Mouse (Mus musculus) mouse trophoblast stem cell (cell line): Measurements from ENCODE around the gene Mab21l1.

Experiments
- in situ Hi-C, 2 experiments: fragments of 300-500 bp; cut with MseI, MboI; formaldehyde crosslinking; loops; 2 replicates in 1 of 2; 3 replicates in 1 of 2; pipeline ENCODE4 v1.15.1; 2025

Gene Mab21l1

GRCm38 (mm10) chr3:55782056-55782687 lies at the start of gene Mab21l1:
Gene Mab21l1 (plus strand): TSS chr3:55782510.
- in situ Hi-C loops: no loop called here

DNA sequence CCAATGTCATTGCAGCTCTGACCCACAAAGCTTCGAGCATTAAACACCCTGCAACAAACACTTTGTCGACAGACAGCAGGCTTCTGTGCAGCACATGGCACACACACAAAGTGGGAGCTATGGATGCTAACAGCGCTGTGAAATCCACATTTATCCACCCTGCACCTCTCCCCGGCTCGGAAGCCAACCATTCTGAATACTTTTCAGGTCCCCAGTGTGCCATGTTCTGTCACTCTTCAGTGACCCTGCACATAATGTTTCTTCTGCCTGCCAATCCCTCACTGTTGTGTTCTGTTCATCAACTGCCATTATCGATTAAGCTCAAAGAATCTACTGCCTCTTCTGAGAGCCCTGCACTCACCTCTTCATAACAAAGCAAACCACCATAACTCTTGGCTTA lies 48.6 kb upstream of the Mab21l1 start:
- in situ Hi-C loops: no loop called here

DNA sequence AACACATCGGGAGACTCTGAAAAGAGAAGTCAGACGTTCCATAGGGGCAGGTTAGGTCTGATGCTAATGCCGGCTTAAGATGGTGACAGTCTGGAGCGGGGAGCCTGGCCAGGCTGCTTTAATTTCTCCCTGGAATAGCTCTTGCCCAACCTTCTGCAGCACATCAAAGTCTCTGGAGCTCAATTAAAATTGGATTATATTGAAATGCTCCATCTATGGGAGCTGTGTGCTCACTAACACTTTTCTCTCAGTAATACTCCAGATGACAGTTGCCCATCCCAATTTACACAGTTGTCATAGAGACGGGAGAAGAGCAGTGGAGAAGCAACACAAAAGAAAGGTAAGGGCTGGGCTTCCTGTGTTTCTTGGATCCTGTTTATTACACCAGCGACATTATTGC lies 40.9 kb upstream of the Mab21l1 start:
- in situ Hi-C loops: no loop called here

GRCm38 (mm10) chr3:55742218-55742617 lies 40.1 kb upstream of the Mab21l1 start:
- in situ Hi-C loops: no loop called here

DNA sequence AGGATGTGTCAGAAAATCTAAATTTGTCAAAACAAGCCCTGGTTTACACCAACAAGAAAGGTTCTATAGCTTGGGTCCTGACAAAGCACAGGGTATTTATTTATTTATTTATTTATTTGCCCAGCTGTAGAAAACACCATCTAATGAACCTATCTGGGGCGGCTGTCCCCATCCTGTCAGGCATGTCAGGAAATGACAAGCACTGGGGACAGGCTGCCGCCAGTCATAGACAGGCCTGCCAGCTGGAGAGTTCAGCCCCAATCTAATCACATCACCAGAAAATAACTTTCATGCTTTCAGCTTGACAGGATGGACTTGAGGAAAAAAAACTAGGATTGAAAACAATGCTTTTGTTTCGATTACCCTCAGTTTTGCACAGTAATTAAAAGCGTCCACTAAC lies 39.7 kb upstream of the Mab21l1 start:
- in situ Hi-C loops: no loop called here

GRCm38 (mm10) chr3:55743885-55744284 lies 38.4 kb upstream of the Mab21l1 start:
- in situ Hi-C loops: no loop called here

GRCm38 (mm10) chr3:55750445-55751065 lies 31.8 kb upstream of the Mab21l1 start:
- in situ Hi-C loops: no loop called here

DNA sequence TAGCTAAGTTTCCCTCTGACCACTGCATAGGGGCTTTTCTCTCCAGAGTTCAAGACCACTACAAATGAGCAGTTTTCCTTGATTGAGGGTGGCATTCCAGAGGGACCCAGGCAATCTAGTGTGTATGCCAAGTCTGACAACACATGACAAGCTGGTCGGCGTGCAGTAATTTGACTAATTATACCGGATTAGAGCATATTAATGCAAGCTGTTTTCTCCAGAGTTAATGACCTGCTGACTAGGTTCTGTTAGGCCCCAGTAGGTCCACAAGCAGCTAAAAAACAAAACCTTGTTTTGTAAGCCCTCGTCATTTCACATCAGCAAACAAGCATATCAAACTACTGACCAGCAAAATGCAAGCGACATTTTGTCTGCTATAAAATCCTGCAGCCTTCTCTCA lies 30.9 kb upstream of the Mab21l1 start:
- in situ Hi-C loops: no loop called here

DNA sequence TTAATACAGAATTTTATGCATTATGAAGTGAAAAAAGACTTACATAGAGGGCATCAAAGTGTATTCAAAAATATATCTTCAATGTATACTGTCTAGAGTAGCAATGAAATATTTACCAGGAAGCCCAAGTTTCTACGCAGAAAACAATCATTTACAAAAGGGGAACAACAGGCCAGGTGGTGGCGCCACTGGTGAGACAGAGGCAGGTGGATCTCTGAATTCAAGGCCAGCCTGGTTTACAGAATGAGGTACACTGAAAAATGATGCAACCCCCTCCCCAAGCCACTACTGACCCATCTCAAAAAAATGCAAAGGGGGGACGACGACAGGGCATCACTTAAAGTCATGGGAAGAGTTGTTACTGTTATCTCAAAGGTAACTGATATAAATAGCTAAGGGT lies 29.8 kb upstream of the Mab21l1 start:
- in situ Hi-C loops: no loop called here

GRCm38 (mm10) chr3:55753872-55754271 lies 28.4 kb upstream of the Mab21l1 start:
- in situ Hi-C loops: no loop called here

DNA sequence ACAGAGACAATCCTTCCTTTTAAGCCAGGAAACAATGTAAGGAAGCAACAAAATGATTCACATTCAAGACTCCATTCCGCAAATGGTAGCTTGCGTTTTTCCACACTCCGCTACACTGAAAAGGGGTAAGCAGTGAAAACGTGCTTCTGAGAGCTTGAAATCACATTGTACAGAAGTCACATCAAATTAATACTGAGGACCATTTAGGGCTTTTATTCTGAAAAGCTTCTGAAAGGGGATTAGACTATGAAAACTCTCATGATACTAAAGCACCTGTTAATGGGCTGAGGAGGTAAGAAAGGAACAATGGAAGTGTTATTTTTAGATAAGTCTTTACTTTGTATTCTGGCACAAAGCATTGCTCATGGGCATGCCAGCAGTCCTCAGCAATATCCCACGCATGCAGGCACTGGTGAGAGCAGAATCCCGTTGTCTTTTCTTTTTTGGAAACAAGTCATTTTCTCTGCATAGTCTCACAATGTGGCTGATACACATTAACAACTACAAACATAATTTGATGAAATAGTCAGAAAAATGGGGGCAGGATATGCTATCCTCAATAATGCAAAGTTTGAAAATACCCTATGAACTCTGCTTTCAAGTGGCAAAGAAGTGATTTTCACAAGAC lies 27.2 kb upstream of the Mab21l1 start:
- in situ Hi-C loops: no loop called here

DNA sequence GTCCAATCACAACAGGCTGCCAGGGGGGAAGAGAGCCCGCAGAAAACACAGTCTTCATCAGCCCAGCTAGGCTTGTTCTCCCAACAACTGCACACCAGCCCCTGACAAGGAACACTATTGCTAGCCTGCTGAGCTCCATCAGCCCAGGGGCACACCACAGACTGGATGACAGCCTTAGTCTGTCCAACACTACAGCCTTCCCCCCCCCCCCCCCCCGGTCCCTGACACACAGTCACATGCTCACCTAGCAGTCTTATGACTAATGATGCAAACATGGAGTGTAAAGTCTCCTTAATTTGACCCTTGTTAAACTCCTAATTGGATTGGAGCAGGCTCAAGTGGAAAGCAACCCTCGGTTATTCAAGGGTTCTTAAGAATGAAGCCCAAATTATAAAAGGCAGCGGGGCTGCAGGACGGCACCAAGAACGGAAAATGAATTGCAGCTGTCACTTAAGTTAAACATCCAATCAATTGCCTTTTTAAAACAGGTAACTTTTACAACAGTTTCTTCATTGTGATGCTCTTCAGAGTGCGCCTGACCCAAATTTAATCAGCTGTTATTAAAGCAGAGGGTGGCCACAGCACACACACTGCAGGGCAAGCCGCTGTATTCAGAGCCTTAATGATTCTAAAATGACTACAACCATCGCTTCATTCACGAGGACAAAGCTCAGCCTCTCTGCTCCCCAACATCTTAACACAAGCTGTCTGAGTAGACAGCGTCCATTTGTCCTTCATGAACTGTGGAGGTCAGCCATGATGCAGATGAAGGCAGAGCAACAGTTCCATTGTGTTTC lies 26.3 kb upstream of the Mab21l1 start:
- in situ Hi-C loops: no loop called here

DNA sequence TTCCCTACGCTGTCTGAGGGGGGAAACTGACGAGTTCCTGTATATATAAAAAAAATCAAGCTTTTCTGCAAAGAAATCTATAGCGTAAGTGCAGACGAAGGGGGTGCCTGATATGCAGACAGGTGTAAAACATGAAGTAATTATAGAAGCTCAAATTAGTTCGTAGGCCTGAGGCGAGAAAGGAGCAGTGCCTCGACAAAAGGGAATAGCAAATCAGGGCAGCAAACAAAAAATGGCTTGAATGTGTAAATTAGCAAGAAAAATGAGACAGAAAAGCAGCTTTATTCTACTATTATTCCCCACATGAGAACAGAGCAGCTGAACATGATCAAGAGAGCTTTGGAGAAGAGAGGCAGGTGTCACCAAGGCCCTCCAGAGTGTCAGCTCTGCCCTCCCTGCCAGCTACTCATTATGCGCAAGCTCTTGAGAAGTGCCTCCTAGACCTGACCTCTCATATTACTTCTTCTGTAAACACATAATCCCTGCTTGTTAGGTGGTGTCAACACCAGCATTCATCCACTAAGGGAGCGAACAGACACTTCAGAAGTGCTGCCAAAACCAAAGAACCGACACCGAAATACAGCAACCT lies 25.6 kb upstream of the Mab21l1 start:
- in situ Hi-C loops: no loop called here

DNA sequence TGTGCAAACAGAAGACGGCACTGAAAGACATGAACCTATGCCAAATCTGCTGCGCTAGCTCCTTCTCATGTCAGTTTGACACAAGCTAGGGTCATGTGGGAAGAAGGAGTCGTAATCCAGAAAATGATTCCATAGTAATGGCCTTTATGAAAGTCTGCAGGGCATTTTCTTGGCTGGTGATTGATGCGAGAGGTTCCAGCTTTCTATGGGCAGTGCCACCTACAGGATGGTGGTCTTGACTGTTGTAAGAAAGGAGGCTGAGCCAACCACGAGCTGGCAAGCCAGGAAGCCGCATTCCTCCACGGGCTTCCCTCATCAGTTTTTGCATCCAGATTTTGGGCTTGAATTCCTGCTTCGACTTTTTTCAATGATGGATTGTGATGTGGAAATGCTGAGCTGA lies 24.0 kb upstream of the Mab21l1 start:
- in situ Hi-C loops: no loop called here

GRCm38 (mm10) chr3:55763591-55763990 lies 18.7 kb upstream of the Mab21l1 start:
- in situ Hi-C loops: no loop called here

DNA sequence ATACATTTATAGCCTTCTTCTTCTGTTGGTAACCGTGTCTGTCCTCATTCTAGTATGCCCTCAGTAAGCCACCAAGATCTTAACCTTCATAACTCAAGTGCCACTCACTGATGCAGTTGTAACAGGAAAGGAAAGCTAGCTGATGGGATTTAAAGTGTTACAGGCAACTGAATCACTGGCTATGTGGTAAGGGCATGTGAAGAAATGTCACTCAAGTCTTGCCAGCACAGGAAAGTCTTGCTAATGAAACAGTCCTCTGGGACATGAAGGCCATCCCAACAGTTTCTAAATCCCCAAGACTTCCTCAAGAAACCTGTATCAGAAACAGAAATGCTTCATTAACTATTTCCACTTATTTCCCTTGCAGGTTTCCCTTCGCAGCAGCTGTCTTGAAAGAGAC lies 13.7 kb upstream of the Mab21l1 start:
- in situ Hi-C loops: no loop called here

DNA sequence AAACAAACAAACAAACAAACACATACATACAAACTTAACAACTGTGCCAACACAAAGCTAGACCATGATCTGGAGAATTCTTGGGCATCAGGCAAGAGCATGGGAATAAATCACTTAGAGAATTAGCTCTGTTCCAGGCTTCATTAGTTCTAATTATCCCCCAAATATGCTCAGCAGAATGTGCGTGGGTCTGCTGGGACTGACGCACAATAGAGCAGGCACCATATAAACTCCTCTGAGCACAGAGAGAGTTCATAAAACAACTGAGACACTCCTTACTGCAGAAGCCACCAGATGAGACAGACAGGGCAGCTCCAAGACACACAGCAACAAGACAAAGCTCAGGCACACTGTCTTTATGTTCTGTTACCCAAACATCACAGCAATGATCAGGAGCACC lies 13.0 kb upstream of the Mab21l1 start:
- in situ Hi-C loops: no loop called here

- in situ Hi-C loops: no loop called here
Observed at GRCm38 (mm10) chr3:55774203-55774602, 8.1 kb upstream of the Mab21l1 start.

GRCm38 (mm10) chr3:55775245-55775644 lies 7.1 kb upstream of the Mab21l1 start:
- in situ Hi-C loops: no loop called here

DNA sequence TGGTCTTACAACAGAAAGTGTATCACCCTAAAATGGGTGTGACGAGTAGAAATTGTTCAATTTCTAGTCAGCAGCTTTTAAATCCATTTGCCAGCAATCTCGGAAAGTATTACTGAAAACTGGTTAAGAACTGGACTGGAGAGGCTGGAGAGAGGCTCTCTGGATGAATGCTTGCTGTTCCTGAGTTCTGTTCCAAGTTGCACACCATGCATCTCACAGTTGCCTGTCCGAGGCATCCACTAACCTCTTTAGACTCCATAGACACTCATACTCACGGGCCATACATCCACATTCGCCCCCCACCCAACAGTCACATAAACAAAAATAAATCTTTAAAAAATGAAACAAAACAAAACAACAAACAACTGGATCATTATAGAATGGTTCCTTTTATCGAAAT lies 6.6 kb upstream of the Mab21l1 start:
- in situ Hi-C loops: no loop called here

GRCm38 (mm10) chr3:55777501-55777900 lies 4.8 kb upstream of the Mab21l1 start:
- in situ Hi-C loops: no loop called here
